Mouse (Mus musculus): ENCODE measurements around the gene Kcnj16. TPM values are rescaled to one million over a fixed set of nuclear protein-coding genes. Genes with fewer than 3 reads are reported as not detected.

Kcnj16 gene
- total and polyA plus RNA-seq, 2 experiments: 0.31 to 1.0 TPM

- Histone ChIP-seq H3K36me3 (ENCODE audit: control insufficient read depth, insufficient read depth, low read length) (no peaks in the 10 kb centered on the region), H3K27me3 (ENCODE audit: control insufficient read depth, insufficient read depth, low read length) (no peaks in the 10 kb centered on the region), H3K79me2 (ENCODE audit: control insufficient read depth, insufficient read depth, low read length) (no peaks in the 10 kb centered on the region), H3K4me1 (ENCODE audit: control insufficient read depth, insufficient read depth, low read length) (no peaks in the 10 kb centered on the region), H3K27ac (replicated peaks; ENCODE audit: insufficient read depth, low read depth, low read length) (no peak overlapping the region), H3K9ac (ENCODE audit: low read depth, low read length) (no peak overlapping the region), H3K4me3 (ENCODE audit: insufficient read depth, low read depth, low read length) (no peak overlapping the region)
- DNase-seq (ENCODE audit: extremely low read depth, low read depth, low spot score): peak; percentile 15
- WGBS: 33% methylated on average over 5 of the region's 5 CpGs
- TF ChIP-seq POLR2A (IDR thresholded peaks at IDR 0.05; ENCODE audit: extremely low read depth, insufficient read depth, low read length) (no peak), CTCF (IDR thresholded peaks at IDR 0.05; ENCODE audit: low read depth, low read length) (no peak)
Measured at GRCm38 (mm10) chr11:111042175-111042574, 74.3 kb downstream of the Kcnj16 start.

- no peak for TF ChIP-seq CTCF (IDR thresholded peaks at IDR 0.05; ENCODE audit: low read depth, low read length)
- no peak for TF ChIP-seq POLR2A (IDR thresholded peaks at IDR 0.05; ENCODE audit: extremely low read depth, insufficient read depth, low read length)
- no peak overlapping the region for H3K4me3 ChIP-seq (ENCODE audit: insufficient read depth, low read depth, low read length)
- H3K79me2 ChIP-seq (ENCODE audit: control insufficient read depth, insufficient read depth, low read length): no peaks in the 10 kb centered on the region
- H3K4me1 ChIP-seq (ENCODE audit: control insufficient read depth, insufficient read depth, low read length): no peaks in the 10 kb centered on the region
- H3K27me3 ChIP-seq (ENCODE audit: control insufficient read depth, insufficient read depth, low read length): no peaks in the 10 kb centered on the region
- WGBS: 78% methylated on average over 4 of the region's 4 CpGs
- DNase-seq (ENCODE audit: extremely low read depth, low read depth, low spot score): no peak
- no peak overlapping the region for H3K9ac ChIP-seq (ENCODE audit: low read depth, low read length)
- H3K36me3 ChIP-seq (ENCODE audit: control insufficient read depth, insufficient read depth, low read length): no peaks in the 10 kb centered on the region
- H3K27ac ChIP-seq (replicated peaks; ENCODE audit: insufficient read depth, low read depth, low read length): no peak overlapping the region
Measured at GRCm38 (mm10) chr11:111043298-111043697, 75.5 kb downstream of the Kcnj16 start.

- H3K36me3 ChIP-seq (ENCODE audit: control insufficient read depth, insufficient read depth, low read length): no peaks in the 10 kb centered on the region
- TF ChIP-seq POLR2A (IDR thresholded peaks at IDR 0.05; ENCODE audit: extremely low read depth, insufficient read depth, low read length) (no peak), CTCF (IDR thresholded peaks at IDR 0.05; ENCODE audit: low read depth, low read length) (no peak)
- H3K4me3 ChIP-seq (ENCODE audit: insufficient read depth, low read depth, low read length): no peak overlapping the region
- H3K79me2 ChIP-seq (ENCODE audit: control insufficient read depth, insufficient read depth, low read length): no peaks in the 10 kb centered on the region
- no peaks in the 10 kb centered on the region for H3K4me1 ChIP-seq (ENCODE audit: control insufficient read depth, insufficient read depth, low read length)
- WGBS: 71% methylated on average over 3 of the region's 3 CpGs
- peaks cover 2% of the 10 kb centered on the region; the same call in 1 of the 2 replicates for H3K27me3 ChIP-seq (ENCODE audit: control insufficient read depth, insufficient read depth, low read length)
- H3K9ac ChIP-seq (ENCODE audit: low read depth, low read length): no peak overlapping the region
- no peak for DNase-seq (ENCODE audit: extremely low read depth, low read depth, low spot score)
- H3K27ac ChIP-seq (replicated peaks; ENCODE audit: insufficient read depth, low read depth, low read length): no peak overlapping the region
Measured at GRCm38 (mm10) chr11:111054252-111054651, 86.4 kb downstream of the Kcnj16 start.

- no peaks in the 10 kb centered on the region for H3K79me2 ChIP-seq (ENCODE audit: control insufficient read depth, insufficient read depth, low read length)
- no peak for DNase-seq (ENCODE audit: extremely low read depth, low read depth, low spot score)
- no peak overlapping the region for H3K27ac ChIP-seq (replicated peaks; ENCODE audit: insufficient read depth, low read depth, low read length)
- no peak overlapping the region for H3K4me3 ChIP-seq (ENCODE audit: insufficient read depth, low read depth, low read length)
- H3K36me3 ChIP-seq (ENCODE audit: control insufficient read depth, insufficient read depth, low read length): no peaks in the 10 kb centered on the region
- WGBS: 87% methylated on average over 8 of the region's 8 CpGs
- no peak overlapping the region for H3K9ac ChIP-seq (ENCODE audit: low read depth, low read length)
- peaks cover 2% of the 10 kb centered on the region; the same call in 1 of the 2 replicates for H3K27me3 ChIP-seq (ENCODE audit: control insufficient read depth, insufficient read depth, low read length)
- no peaks in the 10 kb centered on the region for H3K4me1 ChIP-seq (ENCODE audit: control insufficient read depth, insufficient read depth, low read length)
- TF ChIP-seq POLR2A (IDR thresholded peaks at IDR 0.05; ENCODE audit: extremely low read depth, insufficient read depth, low read length) (no peak), CTCF (IDR thresholded peaks at IDR 0.05; ENCODE audit: low read depth, low read length) (no peak)
Measured at GRCm38 (mm10) chr11:111054854-111055822, 87.3 kb downstream of the Kcnj16 start.

- TF ChIP-seq POLR2A (IDR thresholded peaks at IDR 0.05; ENCODE audit: extremely low read depth, insufficient read depth, low read length): no peak
- no peak for TF ChIP-seq CTCF (IDR thresholded peaks at IDR 0.05; ENCODE audit: low read depth, low read length)
- H3K4me3 ChIP-seq (ENCODE audit: insufficient read depth, low read depth, low read length): no peak overlapping the region
- no peak overlapping the region for H3K27ac ChIP-seq (replicated peaks; ENCODE audit: insufficient read depth, low read depth, low read length)
- no peak overlapping the region for H3K9ac ChIP-seq (ENCODE audit: low read depth, low read length)
- no peak for DNase-seq (ENCODE audit: extremely low read depth, low read depth, low spot score)
- H3K4me1 ChIP-seq (ENCODE audit: control insufficient read depth, insufficient read depth, low read length): no peaks in the 10 kb centered on the region
- 78% methylated on average over 13 of the region's 13 CpGs for WGBS
- no peaks in the 10 kb centered on the region for H3K79me2 ChIP-seq (ENCODE audit: control insufficient read depth, insufficient read depth, low read length)
- H3K36me3 ChIP-seq (ENCODE audit: control insufficient read depth, insufficient read depth, low read length): no peaks in the 10 kb centered on the region
- peaks cover 2% of the 10 kb centered on the region; the same call in 1 of the 2 replicates for H3K27me3 ChIP-seq (ENCODE audit: control insufficient read depth, insufficient read depth, low read length)
Measured at GRCm38 (mm10) chr11:111056030-111056429, 88.2 kb downstream of the Kcnj16 start.

GRCm38 (mm10) chr11:111057435-111057834 is 89.6 kb downstream of the Kcnj16 start:
- no peaks in the 10 kb centered on the region for H3K4me1 ChIP-seq (ENCODE audit: control insufficient read depth, insufficient read depth, low read length)
- H3K36me3 ChIP-seq (ENCODE audit: control insufficient read depth, insufficient read depth, low read length): no peaks in the 10 kb centered on the region
- no peaks in the 10 kb centered on the region for H3K79me2 ChIP-seq (ENCODE audit: control insufficient read depth, insufficient read depth, low read length)
- no peak overlapping the region for H3K9ac ChIP-seq (ENCODE audit: low read depth, low read length)
- H3K27me3 ChIP-seq (ENCODE audit: control insufficient read depth, insufficient read depth, low read length): peaks cover 2% of the 10 kb centered on the region; the same call in 1 of the 2 replicates
- WGBS: 95% methylated on average over 4 of the region's 4 CpGs
- DNase-seq (ENCODE audit: extremely low read depth, low read depth, low spot score): no peak
- no peak overlapping the region for H3K4me3 ChIP-seq (ENCODE audit: insufficient read depth, low read depth, low read length)
- TF ChIP-seq CTCF (IDR thresholded peaks at IDR 0.05; ENCODE audit: low read depth, low read length): no peak
- no peak for TF ChIP-seq POLR2A (IDR thresholded peaks at IDR 0.05; ENCODE audit: extremely low read depth, insufficient read depth, low read length)
- H3K27ac ChIP-seq (replicated peaks; ENCODE audit: insufficient read depth, low read depth, low read length): no peak overlapping the region
